Mouse (Mus musculus) frontal cortex, postnatal 36 days (tissue): ENCODE data around the gene Tob2.
A peak's percentile ranks its signal among the peaks of the same experiment; 100 is the strongest.

Experiments
- DNase-seq, 2 experiments: peaks; one replicate each; pipeline ENCODE4 v3.0.0; 2022; ENCODE audit warnings: low spot score in 2 of 2

The Tob2 gene

DNA sequence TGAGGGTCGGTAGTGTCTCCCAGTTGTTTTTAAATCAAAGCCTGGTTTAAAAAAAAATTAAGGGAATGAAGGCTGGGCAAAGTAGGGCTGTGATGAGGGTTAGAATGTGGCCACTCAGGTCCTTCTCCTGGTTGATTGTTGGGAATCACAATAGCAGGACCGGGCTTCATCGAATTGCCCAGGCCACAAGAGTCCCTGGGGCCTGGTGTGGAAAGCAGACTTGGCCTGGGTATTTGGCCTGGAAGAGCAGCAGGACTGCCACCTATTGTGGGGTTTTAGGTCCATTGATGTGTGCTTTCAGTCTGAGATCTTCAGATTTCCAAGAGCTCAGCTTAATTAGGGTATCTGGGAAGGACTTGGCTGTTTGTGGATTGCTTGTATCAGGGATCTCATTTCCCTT, 46.3 kb downstream of the Tob2 start:
- DNase-seq: no peak

DNA sequence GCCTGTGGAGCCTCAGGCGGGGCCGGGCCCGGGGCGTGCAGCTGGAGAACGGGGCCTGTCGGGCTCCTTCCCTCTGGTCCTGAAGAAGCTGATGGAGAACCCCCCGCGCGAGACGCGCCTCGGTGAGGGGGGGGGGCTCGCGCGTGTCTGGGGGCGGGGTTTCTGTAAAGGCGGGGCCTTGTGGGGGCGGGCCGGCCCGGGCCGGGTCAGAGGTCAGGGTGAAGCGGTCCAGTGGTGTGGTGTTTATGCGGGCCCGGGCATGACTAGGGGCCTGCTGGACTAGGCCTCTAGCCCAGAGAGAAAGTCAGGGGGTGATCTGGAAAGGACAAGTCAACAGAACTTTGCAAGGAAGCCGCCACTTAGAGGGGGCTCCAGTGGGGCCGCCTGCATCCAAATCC, 47.0 kb downstream of the Tob2 start:
- no peak for DNase-seq

DNA sequence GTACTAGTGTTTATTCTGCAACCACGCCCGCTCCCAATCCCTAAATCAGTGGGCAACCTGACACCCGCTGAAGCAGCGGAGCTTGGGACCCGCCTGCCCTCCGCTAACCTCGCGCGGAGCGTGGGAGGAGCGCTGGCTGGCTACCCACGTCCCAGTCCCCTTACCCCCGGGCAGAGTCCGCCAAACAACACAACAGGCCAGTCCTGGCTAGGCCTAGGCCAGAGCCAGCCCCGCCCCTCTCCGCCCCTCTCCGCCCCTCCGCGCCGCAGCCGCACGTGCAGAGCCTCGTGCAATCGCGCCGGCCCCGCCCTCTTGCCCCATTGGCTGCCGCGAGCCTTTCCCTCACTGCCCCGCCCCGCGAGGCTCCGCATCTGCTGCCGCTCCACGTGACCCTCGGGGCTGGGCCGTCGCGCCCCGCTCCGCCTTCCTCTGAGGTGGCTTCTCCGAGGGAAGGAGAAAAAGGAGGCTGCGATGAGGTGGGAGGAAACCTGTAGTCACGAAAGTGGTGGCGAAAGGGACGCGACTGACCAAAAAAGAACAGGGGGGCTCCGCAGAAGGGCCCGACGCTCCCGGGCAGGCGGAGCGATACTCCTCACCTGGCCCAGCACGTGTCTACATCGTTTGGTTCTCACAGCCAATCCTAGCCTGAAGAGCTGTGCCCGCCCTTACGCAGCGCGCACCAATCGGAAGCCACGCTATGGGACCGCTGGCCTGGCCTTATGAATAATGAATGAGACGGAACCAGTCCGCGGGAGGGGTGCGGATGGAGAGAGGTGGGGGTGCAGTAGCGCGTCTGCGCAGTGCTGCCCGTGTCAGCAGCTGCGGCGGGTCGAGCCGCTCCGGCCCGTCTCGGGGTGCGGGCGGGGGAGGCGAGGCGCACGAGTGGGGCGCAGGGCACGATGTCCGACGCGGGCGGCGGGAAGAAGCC, 47.7 kb downstream of the Tob2 start:
- DNase-seq: peak; percentile 97 to 98

DNA sequence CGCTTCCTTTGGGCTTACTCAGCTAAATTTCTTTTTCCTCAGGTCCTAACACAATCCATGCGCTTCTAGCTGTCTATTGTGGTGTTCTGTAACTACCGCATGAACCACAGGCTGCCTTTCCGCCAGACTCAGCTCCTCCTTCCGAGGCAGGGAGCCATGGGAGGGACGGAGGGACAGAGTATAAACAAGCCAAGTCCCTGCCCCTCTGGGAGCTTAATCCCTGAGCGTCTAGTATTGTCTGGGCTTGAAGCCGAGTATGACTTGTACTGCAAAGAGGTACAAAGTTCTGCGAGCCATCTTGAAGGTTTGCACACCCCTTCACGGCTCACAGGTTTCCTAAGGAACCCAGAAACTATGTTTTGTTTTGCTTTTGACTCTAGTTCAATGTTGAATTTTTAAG, 48.4 kb downstream of the Tob2 start:
- DNase-seq: peak; percentile 67 to 78

DNA sequence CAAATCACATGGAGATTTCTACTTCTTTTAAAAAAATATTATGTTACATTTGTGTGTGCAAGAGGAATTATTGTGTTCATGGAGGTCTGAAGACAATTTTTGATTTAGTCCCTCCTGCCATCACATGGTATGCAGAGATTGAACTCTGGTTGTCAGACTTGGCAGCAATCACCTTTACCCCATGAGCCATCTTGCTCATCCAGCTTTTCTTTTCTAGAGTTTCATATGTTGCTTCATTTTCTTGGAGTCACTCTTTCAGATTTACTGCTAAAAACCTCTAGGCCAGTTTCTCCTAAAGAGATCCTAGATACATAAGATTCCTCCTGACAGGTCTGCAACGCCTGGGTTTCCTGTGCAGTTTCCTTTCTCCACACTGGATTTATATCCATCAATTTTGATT, 49.0 kb downstream of the Tob2 start:
- DNase-seq: no peak

DNA sequence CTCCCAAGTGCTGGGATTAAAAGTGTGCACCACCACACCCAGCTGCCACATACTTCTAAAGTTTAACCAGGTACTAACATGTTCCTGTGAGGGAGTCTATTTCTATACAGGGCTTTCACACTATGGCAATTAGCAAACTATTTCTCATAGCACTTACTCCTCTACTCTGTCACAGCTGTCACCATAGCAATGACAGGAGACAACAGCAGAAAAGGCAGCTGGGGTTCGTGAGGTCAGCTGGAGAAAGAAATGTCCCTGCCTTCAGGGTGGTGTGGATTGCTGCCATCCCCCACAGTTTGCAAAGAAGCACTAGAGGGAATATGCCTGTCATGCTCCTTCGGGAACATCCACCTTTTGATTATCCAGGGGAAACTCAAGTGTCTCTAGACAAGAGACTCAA, 49.8 kb downstream of the Tob2 start:
- no peak for DNase-seq

DNA sequence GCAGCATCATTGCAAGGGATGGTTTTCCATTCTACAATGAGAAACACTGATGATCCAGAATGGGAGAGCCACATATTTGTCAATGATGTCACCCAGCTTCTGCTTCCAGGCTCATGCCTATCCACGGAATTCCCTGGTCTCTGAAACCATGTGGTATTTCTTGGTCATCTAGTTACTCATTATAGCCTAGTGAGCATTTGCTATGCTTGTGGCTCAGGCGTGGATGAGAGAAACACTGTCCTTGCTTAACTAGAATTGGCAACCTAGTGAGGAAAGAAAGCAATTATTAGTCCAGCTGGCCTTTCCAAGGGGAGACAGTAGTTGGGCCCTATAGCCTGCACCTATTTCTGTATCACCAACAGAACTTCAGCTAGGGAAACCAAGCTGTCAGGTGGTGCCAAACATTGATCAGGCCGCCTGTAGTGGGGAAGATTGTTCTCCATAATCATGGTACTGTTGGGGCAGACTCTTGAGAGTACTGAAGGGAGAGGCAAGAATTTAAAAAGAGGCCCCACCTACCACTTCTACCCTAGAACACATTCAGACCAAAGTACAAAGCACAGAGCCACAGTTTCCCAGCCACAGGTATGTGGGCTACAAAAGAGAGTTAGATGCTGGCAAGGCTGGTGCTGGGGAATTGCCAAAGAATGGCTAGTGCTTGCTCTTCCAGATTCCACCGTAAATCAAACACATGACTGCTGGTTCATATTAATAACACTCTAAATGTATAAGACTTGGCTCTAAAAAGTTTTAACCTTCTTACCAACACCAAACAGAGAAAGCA, 51.8 kb downstream of the Tob2 start:
- DNase-seq: no peak

DNA sequence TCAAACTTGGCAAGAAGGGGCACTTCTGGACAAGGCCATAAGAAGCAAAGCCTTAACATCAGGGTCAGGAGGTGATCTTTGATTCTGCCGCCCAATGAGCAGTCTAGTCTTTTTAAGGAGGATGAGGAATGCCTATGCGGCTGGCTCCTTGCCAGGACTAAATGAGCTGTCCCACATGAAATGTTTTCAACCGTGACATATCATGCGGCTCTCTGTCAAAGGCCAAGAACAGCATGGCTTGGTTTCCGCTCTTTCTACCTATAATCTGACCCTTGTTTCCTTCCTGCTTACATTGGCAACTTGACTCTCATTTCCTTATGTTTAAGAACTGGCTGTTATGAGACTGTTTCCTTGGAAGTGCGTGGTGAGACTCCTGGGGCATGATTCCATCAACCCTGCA, 53.0 kb downstream of the Tob2 start:
- no peak for DNase-seq

DNA sequence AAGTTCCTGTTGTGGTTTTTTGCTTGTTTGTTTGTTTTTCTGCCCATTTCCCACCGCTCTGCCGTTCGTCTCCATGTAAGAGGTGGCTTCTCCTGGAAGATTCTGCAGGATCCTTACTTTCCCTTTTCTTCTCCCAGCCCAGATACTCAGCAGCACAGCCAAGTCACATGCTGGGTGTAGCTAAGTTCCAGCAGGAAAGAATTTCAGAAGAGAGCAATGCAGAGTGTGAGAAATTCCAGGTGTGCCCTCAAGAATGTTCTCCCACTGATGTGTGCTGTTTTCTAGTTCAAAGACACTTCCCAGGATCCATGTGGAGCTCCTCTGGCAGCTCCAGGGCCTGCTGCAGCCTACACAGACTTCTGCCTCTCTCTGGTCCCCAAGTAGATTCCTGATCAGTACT, 53.7 kb downstream of the Tob2 start:
- no peak for DNase-seq

DNA sequence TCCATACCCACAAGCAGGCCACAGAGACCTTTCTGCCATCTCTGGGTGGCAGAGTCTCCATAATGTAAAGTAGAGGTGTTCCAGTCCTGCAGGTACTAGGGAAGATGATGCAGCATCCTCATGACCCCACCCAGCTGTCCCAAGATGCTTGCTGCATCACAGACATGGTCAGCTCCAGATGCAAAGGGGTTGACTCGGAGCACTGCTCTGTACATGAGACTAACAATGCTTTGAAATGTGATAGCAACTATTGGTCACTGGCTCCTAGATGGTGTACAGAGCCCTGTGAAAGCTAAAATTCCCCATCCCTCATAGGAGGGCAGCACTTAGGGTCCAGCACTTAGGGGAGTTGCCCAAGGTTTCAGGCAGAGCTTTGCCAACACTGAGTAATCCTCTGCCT, 54.4 kb downstream of the Tob2 start:
- no peak for DNase-seq

DNA sequence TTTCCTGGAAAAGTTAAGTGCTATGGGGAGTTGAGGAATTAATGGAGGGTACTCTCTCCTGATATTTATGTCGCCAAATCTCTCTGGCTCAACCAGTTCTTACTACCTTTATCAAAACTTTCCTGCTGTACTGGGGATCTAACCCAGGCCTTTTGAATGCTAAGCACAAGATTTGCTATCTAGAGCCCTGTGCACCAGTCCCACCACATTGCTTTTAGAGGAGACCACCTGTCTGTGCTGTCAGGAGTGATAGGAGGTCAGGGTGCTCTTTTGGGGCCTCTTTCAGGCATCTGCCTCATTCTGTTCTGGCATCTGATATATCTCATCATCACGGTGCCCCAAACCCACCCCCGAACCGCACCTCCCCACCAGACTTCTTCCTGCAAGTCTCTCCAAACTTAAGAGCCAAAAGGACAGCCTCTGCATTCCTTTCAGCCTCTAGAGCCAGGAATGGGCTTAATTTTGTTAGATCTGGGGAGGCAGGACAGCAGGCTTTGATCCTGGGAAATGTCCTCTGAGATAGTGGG, 55.1 kb downstream of the Tob2 start:
- DNase-seq: no peak

DNA sequence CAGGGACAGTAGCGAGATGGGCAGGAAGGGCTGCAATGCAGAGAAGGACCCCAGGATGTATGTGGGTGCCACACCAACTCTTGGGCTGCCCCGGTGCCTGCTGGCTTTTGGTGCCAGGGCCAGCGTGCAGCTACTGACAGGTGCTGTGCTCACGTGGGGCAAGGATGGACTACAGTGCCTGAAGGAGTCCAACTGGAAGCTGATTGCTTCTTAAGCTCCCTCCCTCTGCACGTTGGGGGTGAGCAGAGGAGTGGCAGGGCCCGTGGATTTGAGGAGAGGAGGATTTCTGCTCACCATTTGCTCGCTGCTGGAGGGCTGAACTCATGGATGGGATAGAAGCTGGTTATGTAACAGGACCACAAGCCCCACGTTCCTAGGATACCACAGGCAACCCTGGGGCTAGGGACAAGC, 55.6 kb downstream of the Tob2 start:
- no peak for DNase-seq

DNA sequence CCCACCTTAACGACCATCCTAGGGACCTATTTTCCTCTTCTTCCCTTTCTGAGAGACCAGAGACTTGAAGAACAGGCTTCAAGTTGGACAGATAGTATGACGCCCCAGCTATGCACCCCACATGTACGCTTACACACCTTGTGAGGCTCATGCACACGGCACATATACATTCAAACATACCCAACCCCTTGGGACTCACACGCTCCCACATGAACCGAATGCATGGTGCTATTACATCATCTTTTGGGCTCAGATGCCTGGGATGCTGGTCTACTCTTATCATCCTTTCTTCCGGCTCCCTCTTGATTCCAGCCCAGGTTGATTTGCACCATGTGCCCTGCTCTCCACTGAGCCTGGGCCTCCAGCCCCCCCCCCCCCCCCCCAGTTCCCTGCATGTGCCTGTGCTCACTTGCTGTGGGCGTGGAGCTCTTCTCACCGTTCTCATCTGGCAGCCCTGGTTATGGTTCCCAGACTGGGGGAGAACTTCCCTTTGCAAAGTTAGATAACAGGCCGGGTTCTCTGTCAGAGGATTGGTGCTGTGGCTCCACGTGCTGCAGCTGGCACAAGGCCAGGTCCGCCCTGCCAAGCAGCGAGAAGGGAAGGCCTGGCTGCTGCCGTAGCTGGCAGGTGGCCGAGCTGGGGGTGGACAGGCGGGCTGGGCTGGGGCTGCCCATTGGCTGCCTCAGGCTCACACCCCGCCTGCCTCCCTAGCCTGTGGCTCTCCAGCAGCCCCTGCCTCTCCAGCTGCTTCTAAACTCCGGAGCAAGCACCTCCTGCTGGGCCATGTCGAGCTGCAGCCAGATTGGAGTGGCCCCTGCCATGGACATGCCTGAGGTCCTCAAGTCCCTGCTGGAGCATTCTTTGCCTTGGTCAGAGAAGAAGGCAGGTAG, 56.4 kb downstream of the Tob2 start, which contains the start of gene Tef:
Gene Tef (plus strand): TSS at position 421 of the 890 bp plus-strand sequence.
- DNase-seq: peak; percentile 100

DNA sequence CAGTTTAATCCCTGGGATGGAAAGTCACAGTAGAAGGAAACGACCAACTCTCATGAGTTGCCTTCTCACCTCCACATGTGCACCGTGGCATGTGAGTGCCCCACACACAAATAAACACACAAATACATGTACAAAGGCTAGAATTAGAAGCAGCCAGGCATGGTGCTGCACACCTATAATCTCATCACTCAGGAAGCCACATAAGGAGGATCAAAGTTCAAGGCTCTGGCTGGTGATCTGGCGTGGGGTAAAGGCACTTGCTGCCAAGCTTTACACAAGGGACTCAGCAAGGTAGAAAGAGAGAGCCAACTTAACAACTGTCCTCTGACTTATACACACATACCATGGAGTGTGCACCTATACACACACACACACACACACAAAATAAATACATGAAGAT, 58.2 kb downstream of the Tob2 start:
- DNase-seq: no peak

DNA sequence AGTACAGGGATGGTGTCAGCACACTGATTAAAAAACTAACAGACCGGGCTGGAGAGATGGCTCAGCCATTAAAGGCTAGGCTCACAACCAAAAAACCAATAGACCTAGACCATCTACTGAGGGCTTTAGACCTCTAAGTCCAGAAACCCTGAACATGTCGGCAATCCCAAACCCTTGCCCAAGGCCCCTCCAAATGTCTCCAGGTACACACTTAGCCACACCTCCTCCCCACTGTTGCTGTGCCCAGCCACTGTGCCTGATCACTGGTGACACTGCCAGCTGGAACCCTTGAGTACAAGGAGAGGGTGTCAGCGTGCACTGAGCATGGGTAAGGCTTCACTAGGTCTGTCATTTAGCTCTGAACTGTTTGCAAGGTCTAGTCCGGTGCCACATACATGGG, 60.2 kb downstream of the Tob2 start:
- DNase-seq: no peak
